Mouse (Mus musculus) CD4-positive helper T cell, adult 2 months (primary cell): ENCODE measurements around the gene Cdk5r2.

Experiments used
- DNase-seq: peaks from one replicate; pipeline ENCODE4 v3.0.0-alpha.2; 2012; ENCODE audit warnings: low read depth, missing footprints, low spot score

Cdk5r2 gene

DNA sequence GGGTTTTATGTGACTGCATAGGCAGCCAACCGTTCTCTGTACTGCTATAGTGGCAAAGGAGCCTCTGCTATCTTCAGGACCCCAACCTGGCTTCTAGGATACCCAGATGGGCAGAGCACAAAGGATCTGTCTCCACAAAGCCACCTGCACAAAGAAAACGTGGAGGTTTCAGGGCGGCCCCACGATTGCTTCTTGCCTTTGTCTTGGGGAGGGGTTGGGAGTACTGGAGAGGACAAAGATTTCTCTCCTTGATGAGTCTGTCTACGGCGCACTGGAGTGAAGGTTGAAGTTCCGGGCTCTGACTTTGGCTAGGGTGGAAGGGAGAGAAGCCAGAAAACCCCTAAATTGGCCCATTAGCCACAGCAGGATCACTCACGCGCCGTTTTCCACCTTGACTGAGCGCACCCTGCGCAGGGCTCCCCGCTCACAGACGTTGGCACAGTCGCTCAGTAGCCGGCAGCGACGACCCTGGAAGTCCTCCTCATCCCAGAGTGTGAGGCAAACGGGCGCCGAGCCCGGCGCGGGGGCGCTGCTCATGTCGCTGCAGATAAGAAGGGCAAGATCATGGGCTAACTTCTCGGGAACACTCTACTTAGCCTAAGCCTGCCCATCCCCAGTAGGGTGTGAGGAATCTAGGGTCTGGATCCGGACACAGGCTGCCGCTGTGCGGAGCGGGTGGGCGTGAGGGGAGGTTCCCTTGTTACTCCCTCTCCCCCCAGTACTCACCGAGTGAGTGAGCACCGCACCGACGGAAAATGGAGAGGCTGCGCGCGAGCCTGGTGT, 37.8 kb downstream of the Cdk5r2 start:
- DNase-seq = no peak

DNA sequence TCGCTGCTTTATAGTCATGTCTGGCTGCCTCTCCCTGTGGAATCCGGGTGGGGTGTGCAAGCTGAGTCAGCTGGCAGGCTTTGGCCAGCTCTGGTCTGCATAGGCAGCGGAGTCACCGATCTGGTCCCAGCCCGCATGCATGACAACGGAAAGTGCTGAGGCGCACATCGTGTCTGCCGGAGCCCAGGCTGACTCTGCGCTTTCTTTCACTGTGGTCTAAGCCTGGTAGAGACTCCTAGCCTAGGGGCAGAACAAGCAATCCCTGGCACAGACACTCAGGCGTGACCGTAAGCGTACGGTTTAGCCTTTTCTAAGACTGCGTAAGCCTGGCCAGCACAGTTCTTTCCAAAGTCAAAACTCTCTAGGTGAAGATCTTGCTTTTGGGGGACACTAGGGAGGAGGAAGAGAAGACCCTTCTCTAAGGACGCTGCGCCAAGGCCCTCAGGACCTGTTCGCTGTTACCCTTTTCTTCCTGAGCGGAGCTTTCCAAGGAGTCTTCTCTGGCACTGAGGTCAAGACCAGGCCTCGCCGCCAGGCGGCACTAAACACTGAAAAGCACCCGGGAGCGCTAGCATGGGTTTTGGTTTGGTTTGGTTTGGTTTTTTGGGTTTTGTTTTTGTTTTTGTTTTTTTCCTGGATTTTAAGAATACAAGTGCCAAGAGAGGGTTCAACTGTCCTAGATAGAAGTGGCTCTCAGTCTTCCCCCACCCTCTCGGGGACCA, 38.6 kb downstream of the Cdk5r2 start, which contains the start of gene Cryba2:
Gene Cryba2, minus strand, starts transcription at position 10 of the 722 bp plus-strand sequence.
- DNase-seq = no peak

DNA sequence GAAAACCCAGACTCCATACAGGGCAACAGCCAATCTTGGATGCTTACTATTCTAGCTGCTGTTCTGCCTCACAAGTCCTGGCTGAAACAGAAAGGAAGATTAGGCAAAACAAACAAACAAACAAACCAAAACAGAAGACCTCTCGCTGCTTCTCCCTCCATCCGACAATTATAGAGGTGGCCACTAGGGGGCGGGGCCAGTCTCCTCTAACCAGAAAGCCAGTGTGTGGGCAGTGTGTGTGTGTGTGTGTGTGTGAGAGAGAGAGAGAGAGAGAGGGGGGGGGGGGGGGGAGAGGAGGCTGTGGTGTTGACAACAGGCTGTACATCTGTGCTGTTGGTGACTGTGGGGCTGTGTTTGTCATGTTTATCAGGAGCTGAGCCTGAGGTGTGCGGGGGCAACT, 40.2 kb downstream of the Cdk5r2 start:
- peak; percentile 47 for DNase-seq

DNA sequence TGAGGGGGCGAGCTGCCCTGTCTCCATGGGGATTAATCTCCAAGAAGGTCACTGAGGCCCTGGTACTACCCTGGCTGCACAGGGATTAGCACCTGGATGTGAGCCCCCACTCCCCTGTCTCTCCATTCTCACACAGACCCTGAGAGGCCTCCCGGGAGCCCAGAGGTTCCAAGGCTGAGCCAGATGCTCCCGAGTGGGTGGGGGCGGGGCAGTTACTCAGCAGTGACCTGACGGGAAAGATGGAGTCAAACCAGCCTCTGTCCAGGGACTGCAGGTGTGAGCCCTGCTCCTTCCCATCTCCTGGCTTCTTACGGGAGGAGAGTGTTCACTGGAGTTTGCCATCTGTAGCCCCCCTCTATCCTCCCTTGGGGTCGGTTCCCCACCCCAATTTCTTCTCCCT, 43.2 kb downstream of the Cdk5r2 start:
- no peak for DNase-seq

DNA sequence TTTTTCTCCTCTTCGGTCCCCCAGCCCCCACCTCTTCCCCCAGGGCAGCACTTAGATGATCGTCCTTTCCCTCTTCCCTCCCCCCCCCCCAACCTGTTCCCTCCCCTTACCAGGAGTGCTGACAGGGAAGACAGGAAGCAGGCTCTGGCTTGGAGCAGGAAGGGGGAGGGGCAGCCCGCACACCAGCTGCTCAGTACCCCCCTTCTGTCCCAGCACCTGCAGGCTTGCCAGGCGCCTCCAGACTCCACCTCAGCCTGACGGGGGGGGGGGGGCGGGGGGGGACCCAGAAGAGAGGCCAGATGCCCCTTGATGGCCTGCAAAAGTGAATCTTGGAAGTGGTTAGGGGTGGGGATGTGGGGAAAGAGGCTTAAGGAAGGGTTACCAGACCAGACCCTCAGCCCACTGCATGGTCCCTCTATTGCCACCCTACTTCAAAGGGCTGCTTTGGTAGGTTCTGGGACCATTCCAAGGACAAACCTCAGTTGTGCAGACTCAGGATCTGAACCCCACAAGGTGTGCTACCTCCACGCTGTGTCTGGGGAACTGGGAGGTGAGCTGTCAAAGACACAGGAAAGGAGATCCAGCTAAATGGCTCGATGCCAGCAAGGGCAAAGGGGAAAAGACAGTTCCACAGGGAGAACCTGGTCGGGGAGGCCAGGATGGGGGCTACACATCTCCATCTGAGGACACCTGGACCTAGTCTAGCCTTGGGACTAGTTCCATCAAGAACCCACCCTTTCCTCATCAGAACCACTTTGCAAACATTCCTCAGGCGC, 44.1 kb downstream of the Cdk5r2 start:
- DNase-seq = no peak

DNA sequence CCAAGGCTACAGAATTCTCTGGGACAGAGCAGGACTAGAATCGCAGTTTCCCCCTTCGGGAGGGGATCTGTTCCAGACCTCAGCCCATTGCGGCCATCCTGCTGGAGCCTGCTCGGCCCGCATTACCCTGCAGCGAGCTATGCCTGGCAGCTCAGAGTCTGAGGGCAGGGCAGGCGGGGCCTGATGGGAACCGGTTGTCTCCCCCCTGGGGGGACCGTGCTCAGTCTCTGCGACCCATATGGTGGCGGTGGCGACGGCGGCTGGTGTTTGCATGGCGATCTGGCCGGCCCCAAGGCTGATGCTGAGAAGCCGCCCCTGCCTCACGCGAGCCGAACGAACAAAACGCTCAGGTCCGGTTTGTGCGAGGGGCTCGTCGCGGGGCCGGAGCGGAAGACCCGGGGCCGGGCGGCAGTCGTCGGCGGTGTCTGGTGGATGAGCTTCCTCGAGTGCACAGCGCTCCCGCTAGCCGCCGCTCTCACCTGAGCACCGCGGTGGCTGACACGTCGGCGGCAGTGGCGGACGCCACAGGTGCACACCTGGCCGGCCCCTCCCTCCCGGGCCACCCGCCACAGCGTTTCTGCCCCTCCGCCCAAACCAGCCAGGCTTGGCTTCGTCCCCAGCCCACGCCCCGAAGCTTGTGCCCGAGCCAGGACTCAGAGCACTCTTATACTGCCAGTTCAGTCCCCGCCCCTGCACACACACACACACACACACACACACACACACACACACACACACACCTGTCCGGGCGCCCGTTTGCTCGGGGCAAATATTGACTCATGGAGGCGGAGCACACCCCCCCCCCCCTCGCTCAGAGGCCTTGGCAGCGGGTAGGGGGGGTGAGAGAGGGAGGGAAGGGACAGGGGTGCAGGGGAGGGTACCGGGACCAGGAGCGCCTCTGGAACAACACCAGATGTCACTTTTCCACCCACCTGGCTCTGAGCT, 45.9 kb downstream of the Cdk5r2 start:
- DNase-seq = no peak

DNA sequence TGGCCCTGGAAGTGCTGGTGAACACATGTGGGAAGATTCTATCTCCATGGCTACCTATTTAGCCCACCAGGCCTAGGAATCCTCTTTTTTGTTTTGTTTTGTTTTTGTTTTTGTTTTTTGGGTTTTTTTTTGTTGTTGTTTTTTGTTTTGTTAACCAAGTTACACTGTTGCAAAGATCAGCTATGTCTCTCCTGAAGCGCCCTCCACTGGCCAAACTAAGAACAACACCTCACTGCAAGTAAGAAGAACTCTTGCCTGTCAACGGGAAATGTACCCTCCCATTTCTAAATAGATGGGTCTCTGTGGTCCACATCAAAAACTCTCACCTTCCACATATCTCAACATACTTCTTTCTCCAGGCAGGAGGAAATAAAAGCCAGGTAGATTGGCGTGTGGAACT, 47.0 kb downstream of the Cdk5r2 start:
- DNase-seq = peak; percentile 30

DNA sequence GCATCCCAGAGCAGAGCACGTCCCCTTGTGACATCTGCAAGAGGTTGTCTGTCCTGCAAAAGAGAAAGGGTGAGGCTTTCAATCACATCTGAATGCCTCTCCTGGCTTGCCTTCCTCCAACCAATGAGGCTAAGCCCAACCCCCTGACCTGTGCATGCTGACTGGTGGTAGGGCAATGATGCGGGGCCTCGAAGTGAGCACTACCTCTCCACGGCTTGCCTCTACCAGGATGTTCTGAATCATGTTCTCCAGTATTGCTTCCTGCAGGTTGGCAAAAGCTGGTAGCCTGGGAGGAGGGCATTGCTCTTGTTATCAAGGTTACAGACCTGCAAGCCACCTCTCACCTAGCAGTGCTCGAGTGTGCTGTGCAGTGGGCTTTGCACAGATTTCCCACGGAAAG, 47.5 kb downstream of the Cdk5r2 start:
- no peak for DNase-seq
